ENCODE assay signal across 14 mouse cellular contexts in the genomic region with DNA sequence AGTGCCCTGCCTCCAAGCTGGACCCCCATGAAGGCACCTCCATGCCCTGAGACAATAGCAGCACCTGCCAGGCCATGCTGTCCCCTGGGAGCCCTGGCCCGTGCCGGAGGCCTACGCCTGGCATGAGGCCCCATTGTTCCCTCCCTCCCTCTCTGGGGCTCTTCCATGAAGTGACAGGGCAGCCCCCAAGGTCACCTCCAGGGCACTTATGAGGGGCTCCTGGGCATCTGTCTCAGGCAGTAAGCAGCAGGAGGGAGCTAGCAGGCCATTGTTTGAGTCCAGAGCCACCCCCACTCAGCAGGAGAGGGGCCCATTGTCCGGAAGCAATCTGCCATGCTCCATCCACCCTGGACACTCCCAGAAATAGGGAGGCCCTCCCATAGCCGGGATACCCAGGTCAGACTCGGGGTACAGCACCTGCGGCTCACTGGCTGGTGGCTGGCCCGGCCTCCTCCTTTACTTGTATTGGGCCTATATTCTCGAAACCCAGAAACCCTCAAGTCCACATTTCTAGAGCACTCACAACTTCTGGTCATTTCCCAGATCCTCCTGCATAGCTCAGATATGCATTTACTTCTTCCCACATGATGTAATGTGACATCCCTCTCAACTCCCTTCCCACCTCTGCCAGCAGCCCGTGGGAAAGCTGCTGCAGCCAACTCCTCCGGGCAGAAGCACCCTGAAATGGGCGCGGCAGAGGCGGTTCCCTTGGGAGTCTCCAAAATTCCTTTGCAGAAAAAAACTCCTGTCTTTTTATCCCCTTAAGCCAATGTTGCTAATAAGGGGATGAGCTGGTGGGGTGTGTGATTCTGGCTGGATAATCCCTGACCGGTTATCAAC. TPM values are rescaled to one million over a fixed set of nuclear protein-coding genes. Genes with fewer than 3 reads are reported as not detected.
DNase-seq lines count a peak whose midpoint lies in the region; ATAC-seq and TF ChIP-seq lines count a peak whose summit lies in the region.
"Had no signal": no experiment of that assay in that cellular context is flagged by ENCODE, and none has a peak within 500 bp of the region (broad histone marks: within the 10 kb centered on the region; RNA-seq: fewer than 3 reads in every experiment).

No protein-coding gene starts in this region.

- TF ChIP-seq POLR2A in brain, embryonic 14.5 days (IDR thresholded peaks at IDR 0.05; ENCODE audit: borderline replicate concordance, extremely low read depth, insufficient read depth, insufficient read length, poor library complexity, severe bottlenecking) = no peak

- H3K9me3 ChIP-seq in heart, embryonic 13.5 days = no peaks in the 10 kb centered on the region
- H3K9me3 ChIP-seq in midbrain, embryonic 13.5 days = no peaks in the 10 kb centered on the region
- no peaks in the 10 kb centered on the region for H3K9me3 ChIP-seq in midbrain, postnatal 0 days (ENCODE audit: low read length)
- H3K9me3 ChIP-seq: megakaryocyte, embryonic 14.5 days had no signal

- intact Hi-C loops in heart, postnatal 25 days (cut with DNase I) = no loop called here

- H3K27me3 ChIP-seq in heart, embryonic 13.5 days (replicated peaks) = no peaks in the 10 kb centered on the region
- H3K27me3 ChIP-seq in midbrain, embryonic 13.5 days = no peaks in the 10 kb centered on the region
- H3K27me3 ChIP-seq in midbrain, postnatal 0 days (ENCODE audit: insufficient read depth, low read length) = no peaks in the 10 kb centered on the region

- H3K4me1 ChIP-seq in heart, embryonic 13.5 days = peaks cover 37% of the 10 kb centered on the region
- H3K4me1 ChIP-seq in midbrain, embryonic 13.5 days (replicated peaks) = peaks cover 32% of the 10 kb centered on the region
- H3K4me1 ChIP-seq in midbrain, postnatal 0 days (ENCODE audit: insufficient read depth, low read length) = no peaks in the 10 kb centered on the region; the same call in 1 of the 2 replicates
- H3K4me1 ChIP-seq: megakaryocyte, embryonic 14.5 days had no signal

- peak overlapping the region; percentile 1; the same call in 1 of the 2 replicates for H3K9ac ChIP-seq in heart, embryonic 13.5 days
- no peak overlapping the region for H3K9ac ChIP-seq in midbrain, embryonic 13.5 days (replicated peaks)
- no peak overlapping the region for H3K9ac ChIP-seq in midbrain, postnatal 0 days (replicated peaks; ENCODE audit: low read length, poor library complexity, severe bottlenecking)

- TF ChIP-seq CTCF in midbrain, postnatal 0 days (IDR thresholded peaks at IDR 0.05) = no peak
- TF ChIP-seq CTCF in brain, embryonic 14.5 days (IDR thresholded peaks at IDR 0.05; ENCODE audit: borderline replicate concordance, extremely low read depth, insufficient read depth, insufficient read length) = no peak

- no peak for ATAC-seq in heart, embryonic 13.5 days (ENCODE audit: extremely low read depth, insufficient number of reproducible peaks, low FRiP score, low TSS enrichment)
- ATAC-seq in midbrain, embryonic 13.5 days = no peak
- ATAC-seq in midbrain, postnatal 0 days (ENCODE audit: low FRiP score) = no peak
- ATAC-seq: activated CD4-positive, CD25-positive, alpha-beta regulatory T cell, adult 4 months had no signal

- no peak overlapping the region for H3K4me2 ChIP-seq in heart, embryonic 13.5 days
- no peak overlapping the region for H3K4me2 ChIP-seq in midbrain, embryonic 13.5 days (replicated peaks)
- no peak overlapping the region for H3K4me2 ChIP-seq in midbrain, postnatal 0 days (ENCODE audit: low read depth, low read length, poor library complexity, severe bottlenecking)

- no peak overlapping the region for H3K27ac ChIP-seq in heart, embryonic 13.5 days (replicated peaks)
- H3K27ac ChIP-seq in midbrain, embryonic 13.5 days = peak overlapping the region; percentile 37; the same call in 1 of the 2 replicates
- no peak overlapping the region for H3K27ac ChIP-seq in midbrain, postnatal 0 days (ENCODE audit: low read depth, low read length)

- H3K36me3 ChIP-seq in heart, embryonic 13.5 days = no peaks in the 10 kb centered on the region
- no peaks in the 10 kb centered on the region for H3K36me3 ChIP-seq in midbrain, embryonic 13.5 days
- no peaks in the 10 kb centered on the region for H3K36me3 ChIP-seq in midbrain, postnatal 0 days (ENCODE audit: insufficient read depth, low read length)

- 61% methylated on average over 15 of the region's 15 CpGs for WGBS in heart, embryonic 13.5 days
- WGBS in midbrain, embryonic 13.5 days = 32% methylated on average over 15 of the region's 15 CpGs
- 33% methylated on average over 15 of the region's 15 CpGs for WGBS in midbrain, postnatal 0 days

- DNase-seq in heart, postnatal 25 days (ENCODE audit: low spot score) = no peak
- DNase-seq in midbrain, postnatal 0 days (ENCODE audit: low spot score) = no peak
- peak; percentile 32 for DNase-seq in brain, embryonic 14.5 days (ENCODE audit: low read depth)
- peak; percentile 76 for DNase-seq in retina, embryonic 14.5 days (ENCODE audit: low spot score)
- no peak for DNase-seq in adrenal gland, adult 18-20 months (ENCODE audit: low spot score in 2 of 2)
- no peak for DNase-seq in B cell, adult 2 months
- DNase-seq: gastrocnemius, postnatal 36 days; heart, postnatal 36 days; lung, adult 2 months had no signal

- no peak overlapping the region for H3K4me3 ChIP-seq in heart, embryonic 13.5 days
- no peak overlapping the region for H3K4me3 ChIP-seq in midbrain, embryonic 13.5 days (replicated peaks)
- H3K4me3 ChIP-seq in midbrain, postnatal 0 days (ENCODE audit: low read depth, low read length) = no peak overlapping the region
- H3K4me3 ChIP-seq: megakaryocyte, embryonic 14.5 days had no signal

RNA-seq across cellular contexts. Expression of a gene that starts 30.9 kb away (rescaled TPM):
- 0.16 and 0.29 TPM in 2 replicates for polyA plus RNA-seq in heart, embryonic 13.5 days (2015; fragmentation: Nextera tagmentation; extraction: Ambion mirVana)
- not detected for total RNA-seq in heart, postnatal 25 days (2021)
- polyA plus RNA-seq in midbrain, embryonic 13.5 days (2015; fragmentation: Nextera tagmentation; extraction: Ambion mirVana) = 0.34 TPM in 1 of 2 replicates, not detected in the other
- total RNA-seq in midbrain, postnatal 0 days (2014; rRNA removed) = 0.71 TPM in 1 of 2 replicates, not detected in the other
- not detected in 2 replicates for polyA plus RNA-seq in midbrain, postnatal 0 days (2015; fragmentation: Nextera tagmentation; extraction: Ambion mirVana)
- 1.2 and 1.6 TPM in 2 replicates for polyA plus RNA-seq in brain, embryonic 14.5 days (2012; rRNA removed)
- not detected for total RNA-seq in adrenal gland, adult 18-20 months (2021)
- total RNA-seq: gastrocnemius, postnatal 36 days; heart, postnatal 36 days had no signal
- polyA plus RNA-seq: activated CD4-positive, CD25-positive, alpha-beta regulatory T cell, adult 4 months; limb, embryonic 11.5 days had no signal

Comparison
In these comparisons a context has a peak if more than half of its experiments do, and no peak if none do; other contexts are left out.
1. DNase-seq: peak in brain, embryonic 14.5 days (single experiment) and retina, embryonic 14.5 days (single experiment); none in heart, postnatal 25 days (single experiment), midbrain, postnatal 0 days (single experiment), adrenal gland, adult 18-20 months (0 of 2) and B cell, adult 2 months (0 of 2).